Mouse (Mus musculus): ENCODE results near the gene Nup54.

Nup54 gene

DNA sequence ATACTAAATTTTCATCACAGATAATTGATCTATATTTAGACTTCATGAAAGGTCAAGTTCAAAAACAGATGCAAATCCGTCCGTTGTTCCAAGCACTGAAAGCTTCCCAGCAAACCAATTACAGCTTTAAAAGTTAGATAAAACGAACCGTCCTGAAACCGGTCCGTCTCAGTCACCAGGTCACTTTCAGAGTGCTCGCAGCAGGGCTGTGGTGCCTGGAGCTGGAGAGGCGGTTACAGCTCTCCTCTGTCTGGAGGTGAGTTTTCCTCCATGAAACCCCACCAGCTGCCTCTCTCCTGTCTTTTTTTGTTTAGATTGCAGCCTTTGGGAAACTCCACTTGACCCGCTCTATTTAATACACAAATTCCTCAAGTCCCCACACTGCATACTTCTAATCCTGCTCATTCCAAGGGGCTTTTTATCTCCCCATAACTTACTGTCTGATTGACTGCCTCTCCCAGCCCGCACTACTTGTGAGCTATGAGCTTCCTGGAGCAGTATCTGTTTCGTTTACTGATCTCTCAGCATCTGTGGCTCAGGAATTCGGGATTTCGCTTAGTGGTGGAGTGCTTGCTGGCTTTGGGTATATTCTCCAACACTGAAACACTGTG is 58.1 kb downstream of the Nup54 start:
- no peak for DNase-seq (ENCODE audit: low spot score)

DNA sequence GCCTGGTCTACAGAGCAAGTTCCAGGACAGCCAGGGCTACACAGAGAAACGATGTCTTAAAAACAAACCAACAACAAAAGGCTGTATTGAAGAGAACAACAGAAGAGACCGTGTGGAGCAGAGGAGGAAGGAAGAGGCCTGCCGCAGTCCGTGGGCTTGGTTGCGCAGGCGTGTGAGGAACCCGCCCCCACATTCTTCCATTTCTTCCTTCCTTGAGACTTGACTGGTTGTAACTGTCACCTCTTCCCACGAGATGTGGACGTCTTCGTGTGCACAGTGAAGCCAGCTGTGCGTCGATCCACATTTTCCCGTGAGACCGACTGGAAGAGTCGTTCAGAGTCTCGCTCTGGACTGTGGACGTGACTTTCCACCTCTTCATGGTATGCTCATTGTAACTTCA is 59.7 kb downstream of the Nup54 start:
- no peak for DNase-seq (ENCODE audit: low spot score)

DNA sequence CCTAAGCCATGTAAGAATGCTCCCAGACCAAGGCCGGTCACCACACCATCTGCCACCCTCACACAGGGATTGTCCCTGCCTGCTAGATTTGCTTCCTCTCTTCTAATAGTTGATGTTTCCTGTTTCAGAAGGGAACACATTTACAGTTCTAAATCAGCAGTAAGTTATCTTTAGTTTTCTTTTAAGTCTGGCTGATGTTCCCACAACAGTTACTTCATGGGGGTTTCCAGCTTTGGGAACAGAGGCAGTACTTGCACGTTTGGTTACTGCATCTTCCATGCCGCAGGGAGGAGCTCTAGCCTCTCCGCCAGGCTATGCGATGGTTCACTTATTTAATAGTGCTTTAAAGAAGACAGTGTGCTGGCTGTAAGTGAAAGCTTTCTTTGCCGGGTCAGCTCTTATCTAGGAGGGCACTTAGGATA is 60.3 kb downstream of the Nup54 start:
- no peak for DNase-seq (ENCODE audit: low spot score)

DNA sequence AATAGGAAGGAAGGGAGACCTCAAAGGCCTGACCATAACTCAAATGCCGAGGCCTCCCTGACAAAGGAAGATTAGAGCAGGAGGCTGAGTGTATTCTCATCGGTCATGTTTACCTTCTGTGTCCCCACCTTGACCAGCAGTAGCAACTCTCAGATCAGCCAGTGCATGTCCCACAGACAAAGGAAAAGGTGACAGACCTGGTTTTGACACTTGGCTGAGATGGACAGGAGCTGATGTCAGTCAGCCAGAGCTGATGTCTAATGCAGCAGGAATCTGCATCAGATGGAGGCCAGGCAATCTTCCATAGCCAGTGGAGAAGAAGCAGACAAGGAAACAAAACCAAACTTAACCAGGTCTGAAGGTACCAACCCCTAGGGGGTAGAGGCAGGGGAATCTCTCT is 62.4 kb downstream of the Nup54 start:
- no peak for DNase-seq (ENCODE audit: low spot score)

DNA sequence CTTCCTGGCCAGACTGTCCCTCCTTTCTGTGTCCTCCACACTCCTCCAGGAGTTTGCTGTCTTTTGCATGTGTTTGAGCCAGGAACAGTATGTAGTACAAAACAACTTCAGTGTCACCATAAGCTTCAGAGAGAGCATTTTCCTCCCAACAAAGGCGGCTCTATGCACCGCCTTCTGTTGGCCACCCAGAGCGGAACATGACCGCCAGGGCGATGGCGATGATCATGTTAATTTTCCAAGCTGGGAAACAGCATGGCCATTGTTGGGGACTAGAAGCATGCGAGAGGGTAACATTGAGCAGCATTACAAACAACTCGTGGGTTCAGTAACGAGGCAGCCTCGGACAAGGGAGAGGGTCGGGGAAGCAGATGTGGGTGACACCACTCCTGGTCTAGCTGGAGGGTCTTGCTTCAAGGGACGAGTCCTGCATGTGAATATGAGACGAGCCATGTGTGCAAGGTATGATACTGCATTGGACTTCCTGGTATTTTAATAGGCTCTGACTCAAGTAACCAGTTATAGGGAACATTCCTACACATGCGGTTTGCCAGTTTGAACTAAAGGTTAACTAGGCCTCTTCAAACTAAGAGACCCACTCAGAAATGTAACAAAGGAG is 63.5 kb downstream of the Nup54 start:
- DNase-seq (ENCODE audit: low spot score), result no peak

DNA sequence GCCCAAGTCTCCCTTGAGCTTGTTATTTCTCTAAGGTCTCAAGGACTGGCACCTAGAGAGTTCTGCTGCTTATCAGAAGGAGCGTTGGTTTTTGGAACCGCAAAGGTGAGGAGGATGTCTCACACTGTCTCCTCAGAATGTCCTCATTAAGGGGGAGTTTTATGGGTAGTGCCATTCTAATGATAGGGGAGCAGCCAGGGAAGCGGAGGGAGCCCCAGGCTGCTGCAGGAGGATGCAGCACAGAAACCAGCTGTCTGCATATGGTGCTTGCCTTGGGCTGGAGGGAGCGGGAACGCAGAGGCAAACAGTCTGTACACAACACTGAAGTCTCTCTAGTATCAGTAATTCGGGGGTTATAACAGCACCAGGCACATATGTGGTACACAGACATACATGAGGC is 64.1 kb downstream of the Nup54 start:
- DNase-seq (ENCODE audit: low spot score), result no peak

DNA sequence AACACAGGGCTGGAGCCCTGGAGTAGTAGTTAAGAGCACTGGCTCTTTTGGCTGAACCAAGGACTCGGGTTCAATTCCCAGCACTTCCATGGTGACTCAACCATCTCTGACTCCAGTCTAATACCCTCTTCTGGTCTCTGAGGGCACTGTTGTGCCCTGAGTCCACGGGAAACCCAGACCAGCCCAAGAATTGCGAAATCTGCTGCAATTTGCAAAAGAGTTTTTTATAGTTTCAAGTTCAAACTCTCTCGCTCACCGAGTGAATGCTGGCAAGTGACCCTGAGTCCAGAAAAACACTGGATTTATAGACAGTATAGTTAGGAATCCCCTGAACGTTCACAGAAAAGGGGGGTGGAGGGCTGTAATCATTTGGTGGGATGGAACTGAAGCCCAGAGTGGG is 64.6 kb downstream of the Nup54 start:
- no peak for DNase-seq (ENCODE audit: low spot score)

DNA sequence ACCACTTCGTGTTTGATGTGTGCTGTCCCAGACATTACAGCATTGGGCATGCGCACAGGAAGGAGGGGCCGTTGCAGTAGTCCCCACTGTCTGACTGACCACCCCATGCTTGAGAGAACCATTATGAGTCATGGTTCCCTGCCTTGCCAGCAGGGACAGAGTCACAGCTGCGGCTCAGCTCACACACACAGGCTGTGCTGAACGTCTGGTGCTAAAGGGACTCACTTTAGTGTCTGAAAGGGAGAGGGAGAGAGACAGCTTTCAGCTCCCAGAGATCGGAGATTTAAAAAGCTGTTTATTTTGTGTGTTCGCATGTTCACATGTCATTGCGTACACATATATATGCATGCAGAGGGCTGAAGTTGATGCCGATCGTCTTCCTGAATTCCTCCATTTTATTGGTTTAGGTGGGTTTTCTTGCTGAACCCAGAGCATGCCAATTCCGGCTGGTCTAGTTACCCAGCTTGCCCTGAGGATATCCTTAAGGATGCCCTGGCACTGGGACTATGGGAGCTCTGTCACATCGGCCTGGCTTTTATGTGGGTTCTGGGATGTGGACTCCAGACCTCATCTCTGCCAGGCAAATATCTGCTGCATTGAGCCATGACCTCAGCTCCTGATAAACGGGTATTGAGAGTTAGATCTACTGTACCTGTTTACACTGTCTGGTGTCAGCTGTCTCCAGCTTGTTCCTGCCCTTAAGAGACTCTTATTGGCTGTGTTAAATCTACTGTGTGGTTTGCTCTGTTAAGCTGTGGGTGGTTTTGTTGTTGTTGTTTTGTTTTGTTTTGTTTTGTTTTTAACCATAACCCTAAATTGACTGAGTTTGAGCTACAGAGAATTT is 65.6 kb downstream of the Nup54 start:
- DNase-seq (ENCODE audit: low spot score), result peak; percentile 17

DNA sequence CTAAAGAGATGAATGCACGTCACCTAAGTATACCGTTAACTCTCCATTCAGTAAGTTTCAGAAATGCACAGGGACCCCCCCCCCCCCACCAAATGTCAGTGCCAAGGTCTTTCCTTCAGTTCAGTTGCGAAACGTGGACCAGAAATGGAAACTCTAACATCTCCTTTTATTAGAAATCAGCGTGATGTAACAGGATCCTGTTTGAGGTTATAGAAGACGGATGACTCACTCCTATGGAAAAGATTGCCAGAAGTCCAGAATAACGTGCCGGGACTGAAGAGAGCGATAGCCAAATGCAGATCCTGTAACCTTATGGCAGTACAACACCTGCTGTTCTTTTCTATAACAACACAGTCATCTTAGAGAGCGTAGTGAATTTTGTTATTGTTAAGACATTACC is 66.6 kb downstream of the Nup54 start:
- DNase-seq (ENCODE audit: low spot score), result no peak

DNA sequence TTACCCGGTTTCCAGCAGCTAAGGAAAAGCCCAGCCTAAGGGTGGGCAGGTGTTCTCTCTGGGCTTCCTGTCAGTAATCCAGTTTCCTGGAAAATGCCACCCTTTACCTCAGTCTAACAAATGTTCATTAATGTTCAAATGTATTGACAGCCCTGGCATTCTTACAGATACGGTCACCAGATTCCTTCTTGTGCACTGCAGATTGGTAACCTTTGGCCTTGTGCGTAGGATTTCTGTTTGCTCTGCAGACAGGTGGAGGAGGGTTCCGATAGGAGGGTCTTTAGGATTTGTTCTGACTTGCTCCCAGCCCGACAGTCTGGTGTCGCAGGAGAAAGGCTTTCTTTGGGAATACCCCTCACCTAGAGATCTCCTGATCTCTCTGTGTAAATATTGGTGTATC is 68.5 kb downstream of the Nup54 start:
- DNase-seq (ENCODE audit: low spot score), result no peak

Measured in left cerebral cortex, adult 11 months (tissue).